Mouse (Mus musculus): ENCODE measurements around the gene Gm10662.
"Not testable (repeated sequence)": the region's sequence is repeated elsewhere in the genome, so short reads cannot be mapped to it uniquely, and the experiment has no call there.

Gm10662 gene

DNA sequence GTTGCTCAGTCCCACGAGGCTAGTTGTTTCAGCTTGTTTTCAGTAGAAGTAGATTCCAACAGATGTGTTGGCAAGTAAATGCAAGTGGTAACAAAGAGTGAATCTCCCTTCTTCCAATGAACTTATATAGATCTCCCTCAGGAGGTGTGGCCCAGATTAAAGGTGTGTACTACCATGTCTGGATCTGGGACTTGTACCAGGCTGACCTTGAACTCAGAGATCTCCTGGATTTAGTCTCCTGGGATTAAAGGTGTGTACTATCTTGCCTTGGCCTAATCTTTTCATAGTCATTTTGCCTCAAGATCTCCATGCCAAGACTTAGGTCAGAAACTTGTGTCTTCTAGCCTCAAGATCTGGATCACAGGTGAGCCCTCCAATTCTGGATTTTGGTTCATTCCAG lies at the start of gene Gm10662:
Gm10662 (minus strand) TSS at position 101 of the 400 bp plus-strand sequence.
- not testable (repeated sequence) for DNase-seq (ENCODE audit: low read depth, low spot score)

DNA sequence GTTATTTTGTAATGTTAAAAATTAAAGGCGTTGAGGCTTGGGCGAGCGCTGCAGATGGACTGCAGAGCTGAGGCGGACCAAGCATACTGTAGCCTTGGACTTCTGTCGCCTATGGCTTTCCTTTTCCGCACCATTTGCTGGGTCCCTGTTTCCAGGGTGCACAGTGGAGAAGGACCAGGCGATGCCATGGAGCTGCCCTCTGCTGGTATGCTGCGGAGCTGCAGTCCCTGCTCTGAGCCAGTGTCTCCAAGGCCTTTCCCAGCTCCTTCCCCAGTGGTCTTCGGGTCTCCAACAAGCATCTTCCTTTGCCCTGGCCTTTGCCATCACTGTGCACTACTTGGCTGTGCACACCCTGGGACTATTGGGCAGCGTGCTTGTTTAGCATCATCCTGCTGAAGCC lies 19.2 kb upstream of the Gm10662 start:
- not testable (repeated sequence) for DNase-seq (ENCODE audit: low read depth, low spot score)

Measured in A20 (cell line).